Mouse (Mus musculus) right cerebral cortex, postnatal 36 days (tissue): ENCODE measurements around the gene Mapk3.

Source experiments
- DNase-seq, 2 experiments: peaks; one replicate each; pipeline ENCODE4 v3.0.0; 2022; ENCODE audit warnings: low spot score in 2 of 2, mixed read lengths in 1 of 2

Gene Mapk3

DNA sequence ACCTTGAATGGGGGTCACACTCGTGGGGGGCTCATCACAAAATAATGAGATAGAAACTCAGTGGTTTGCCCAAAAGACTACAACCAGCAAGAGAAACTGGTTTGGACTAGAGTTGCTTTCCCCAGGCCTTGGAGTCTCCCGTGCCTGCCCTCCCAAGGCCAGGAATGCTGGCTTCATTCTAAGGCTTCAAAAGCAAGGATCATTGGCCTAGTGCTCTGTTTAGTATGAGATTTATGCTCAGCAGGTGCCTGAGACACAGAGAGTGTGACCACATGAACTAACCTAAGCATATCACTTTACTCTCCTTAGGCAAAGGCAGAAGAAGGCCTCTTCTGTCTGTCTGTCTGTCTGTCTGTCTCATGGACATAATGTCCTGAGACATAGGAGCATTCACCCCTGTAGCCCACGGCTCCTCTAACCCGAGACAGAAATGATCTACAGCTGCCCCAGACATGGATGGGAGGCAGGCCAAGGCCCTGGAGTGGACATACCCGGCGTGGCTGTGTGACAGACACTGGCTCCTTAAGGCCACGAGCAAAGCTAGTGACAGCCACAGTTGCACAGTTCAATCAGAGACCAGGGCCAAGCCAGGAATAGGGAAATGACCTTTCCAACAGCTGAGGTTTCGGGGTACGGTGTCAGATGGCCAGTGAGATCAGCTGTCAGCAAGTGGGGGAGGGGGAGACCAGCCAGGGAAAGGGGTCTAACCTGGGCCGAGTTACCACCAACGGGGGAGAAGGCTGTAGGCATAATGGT is 42.9 kb downstream of the Mapk3 start:
- DNase-seq = no peak

DNA sequence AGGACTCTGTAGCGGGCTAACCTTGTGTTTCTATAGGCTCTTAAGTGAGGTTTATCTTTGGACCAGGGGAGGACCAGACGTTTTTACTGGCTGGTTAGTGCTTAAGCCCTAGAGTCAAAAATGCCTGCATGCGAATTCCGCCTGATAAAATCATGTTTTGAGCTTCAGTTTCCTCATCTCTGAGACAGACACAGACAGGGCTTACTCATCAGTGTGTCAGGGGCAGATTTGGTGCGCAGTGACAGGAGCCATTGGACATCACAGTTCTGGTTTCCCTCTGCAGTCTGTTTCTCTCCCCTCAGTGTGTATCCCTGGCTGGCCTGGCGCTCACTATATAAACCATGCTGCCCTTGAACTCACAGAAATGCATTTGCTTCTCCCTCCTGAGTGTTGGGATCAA is 43.8 kb downstream of the Mapk3 start:
- no peak for DNase-seq

DNA sequence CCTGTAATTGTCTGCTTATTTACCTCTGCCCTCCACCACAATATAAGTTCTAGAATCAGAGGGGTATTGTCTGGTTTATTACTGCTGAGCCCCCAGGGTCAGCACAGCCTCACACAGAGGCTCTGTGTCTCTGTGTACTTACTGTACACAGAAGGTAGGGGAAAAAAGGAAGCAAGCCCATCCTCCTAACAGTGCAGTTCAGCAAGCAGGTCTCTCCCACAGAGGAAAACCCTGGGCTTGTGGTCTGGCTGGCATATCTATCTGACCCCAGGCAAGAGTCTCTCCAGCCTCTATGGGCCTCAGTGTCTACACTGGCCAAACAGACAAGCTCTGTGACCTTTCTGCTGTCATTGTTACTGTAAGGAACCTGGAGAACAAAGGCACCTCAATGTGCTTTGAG is 44.4 kb downstream of the Mapk3 start:
- no peak for DNase-seq

DNA sequence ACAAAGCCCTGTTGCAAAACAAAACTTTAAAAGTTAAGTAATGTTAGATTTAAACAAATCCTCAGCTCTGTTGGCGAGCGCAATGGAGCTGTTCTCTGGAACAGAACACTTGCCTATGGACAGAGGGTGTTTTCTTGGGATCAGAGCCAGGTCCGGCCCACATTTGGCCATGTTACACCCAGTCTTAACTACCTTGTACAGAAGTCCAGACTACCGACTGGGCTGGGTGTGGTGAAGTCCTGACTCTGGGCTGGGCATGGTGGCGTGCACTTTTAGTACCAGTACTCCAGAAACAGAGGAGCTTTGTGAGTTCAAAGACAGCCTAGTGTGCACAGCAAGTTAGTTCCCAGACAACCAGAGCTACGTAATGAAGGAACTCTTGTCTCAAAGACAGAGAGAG is 47.6 kb downstream of the Mapk3 start:
- DNase-seq = no peak

DNA sequence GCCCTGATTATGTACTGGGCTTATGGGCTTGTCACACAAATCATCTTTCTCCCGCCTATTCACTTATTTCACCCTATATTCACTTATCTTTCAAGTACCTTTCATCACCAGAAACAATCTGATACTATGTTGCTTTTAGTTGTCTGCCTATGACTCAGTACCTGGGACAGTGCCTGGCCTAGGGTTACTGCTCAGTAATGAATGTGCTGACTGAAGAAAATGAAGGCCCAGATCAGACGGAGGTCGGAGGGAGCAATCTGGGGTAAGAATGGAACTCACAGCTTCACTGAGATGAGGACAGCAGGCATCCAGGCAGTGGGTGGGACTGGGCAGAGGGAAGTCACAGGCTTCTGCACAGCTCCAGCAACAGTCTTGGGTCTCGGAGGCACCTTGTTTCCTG is 48.0 kb downstream of the Mapk3 start:
- no peak for DNase-seq

DNA sequence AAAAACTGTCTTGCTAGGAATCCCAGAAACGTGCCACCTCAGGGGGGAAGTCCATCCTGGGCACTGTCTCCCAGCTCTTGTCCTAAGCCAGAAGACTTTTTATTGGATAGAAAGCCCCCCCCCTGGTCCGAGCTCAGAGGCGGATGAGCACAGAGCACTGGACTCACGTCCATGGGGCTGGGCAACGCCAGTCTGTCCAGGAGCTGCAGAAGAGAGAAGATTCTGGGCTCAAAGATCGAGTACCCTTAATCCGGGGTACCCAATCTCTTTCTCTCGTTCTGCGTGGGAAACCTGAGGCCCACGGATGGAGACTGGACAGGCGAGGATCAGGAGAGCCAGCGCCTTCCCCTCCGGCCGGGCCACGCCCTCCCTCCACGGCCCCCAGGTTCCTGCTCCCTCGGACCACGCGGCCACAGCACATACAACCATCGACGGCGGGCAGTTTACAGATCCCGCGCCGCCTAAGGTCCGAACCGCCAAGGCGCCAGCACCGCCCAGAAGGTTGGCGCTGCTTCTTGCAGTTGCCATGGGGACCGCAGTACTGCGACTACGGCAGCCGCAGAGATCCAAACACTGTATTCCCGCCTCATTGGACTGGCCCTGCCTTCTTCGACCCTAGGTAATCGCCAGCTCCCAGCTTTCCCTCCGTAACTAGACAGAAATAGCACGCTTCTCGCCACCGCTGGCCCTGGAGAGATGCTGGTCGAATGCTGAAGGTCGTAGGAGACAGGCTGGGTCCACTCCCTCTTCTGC is 49.5 kb downstream of the Mapk3 start:
- DNase-seq = peak; percentile 89 to 90

DNA sequence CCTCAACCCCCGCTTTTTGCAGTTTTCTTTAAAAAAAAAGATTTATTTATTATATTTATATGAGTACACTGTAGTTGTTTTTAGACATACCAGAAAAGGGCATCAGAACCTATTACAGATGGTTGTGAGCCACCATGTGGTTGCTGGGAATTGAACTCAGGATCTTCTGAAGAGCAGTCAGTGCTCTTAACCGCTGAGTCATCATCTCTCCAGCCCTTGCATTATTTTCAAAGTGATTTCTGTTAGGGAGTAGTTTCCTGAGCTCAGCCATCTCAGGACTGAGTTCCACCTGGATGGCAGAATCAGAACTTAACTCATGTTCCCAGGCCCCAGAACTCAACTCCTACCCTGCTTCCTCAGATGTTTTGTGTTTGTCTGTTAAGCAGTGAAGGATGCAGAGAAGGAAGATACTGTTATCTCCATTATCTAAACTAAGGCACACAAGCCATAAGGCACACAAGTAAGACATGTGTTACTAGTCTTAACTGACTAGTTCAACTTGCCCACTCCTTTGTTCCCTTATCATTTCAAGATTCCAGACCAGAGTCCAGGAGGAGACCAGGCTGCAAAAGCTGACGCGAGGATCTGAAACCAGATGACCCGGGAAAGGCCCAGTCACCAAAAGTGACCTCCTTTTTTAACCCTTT is 50.4 kb downstream of the Mapk3 start:
- DNase-seq = no peak
